Mouse (Mus musculus) urinary bladder, postnatal 25 days (tissue): ENCODE measurements around the gene Fbxo36.

ENCODE experiments used
- DNase-seq: peaks from one replicate; pipeline ENCODE4 v3.0.0; 2022; ENCODE audit warnings: low spot score

Fbxo36 gene

DNA sequence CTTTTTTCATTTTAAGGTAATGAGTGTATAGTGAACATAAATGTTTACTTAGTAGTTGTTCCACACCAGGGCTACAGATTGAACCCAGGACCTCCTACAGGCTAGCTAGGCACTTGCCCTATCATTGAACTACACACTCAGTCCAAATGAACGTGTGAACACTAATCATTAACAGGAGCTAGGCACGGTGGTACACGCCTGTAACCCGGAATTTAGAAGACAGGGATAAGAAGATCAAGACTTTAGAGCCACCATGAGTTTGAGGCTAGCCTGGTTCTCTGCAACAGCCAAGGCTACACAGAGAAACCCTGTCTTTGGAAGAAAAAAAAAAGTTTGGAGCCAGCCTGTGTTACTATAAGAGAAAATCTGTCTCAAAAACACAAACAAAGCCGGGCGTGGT is 20.0 kb downstream of the Fbxo36 start:
- DNase-seq, result no peak

DNA sequence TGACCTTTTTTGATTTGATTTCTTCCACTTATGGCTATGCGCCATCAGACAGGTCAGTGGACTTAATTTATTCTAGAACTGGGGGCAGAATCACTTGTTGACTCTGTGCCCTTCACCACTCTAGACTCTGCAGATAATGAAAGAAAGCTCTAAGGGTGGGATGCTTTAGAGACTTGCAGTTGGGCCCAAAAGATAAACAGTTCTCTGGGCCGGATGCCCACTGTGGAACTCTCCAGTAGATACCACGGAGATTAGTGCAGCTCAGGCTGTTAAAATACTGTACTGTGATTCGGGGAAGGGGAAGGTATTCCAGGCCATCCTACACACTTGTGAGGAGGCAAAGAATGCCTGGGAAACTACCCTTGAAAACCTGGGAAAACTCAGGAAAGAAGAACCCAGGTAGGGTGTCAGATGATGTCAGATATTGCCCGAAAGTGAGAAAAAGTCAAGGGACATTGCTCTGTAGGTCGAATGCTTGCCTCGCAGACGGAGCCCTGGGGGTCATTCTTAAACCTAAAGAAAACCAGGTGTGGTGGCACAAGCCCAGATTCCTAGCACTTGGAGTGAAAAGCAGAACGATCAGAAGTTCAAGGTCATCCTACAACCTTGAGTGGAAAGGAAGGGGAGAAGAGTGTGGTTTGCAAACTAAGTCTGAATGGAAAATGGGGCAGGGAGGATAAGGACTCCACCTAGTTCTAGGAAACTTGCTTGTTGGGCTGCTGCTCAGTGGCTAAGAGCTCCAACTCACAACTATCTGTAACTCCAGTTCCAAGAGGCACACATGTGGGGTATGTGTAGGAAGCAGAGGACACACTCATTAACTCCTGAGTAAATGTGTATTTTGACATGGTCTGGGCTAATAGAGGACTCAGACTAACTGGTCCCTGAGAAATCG is 21.0 kb downstream of the Fbxo36 start:
- no peak for DNase-seq

DNA sequence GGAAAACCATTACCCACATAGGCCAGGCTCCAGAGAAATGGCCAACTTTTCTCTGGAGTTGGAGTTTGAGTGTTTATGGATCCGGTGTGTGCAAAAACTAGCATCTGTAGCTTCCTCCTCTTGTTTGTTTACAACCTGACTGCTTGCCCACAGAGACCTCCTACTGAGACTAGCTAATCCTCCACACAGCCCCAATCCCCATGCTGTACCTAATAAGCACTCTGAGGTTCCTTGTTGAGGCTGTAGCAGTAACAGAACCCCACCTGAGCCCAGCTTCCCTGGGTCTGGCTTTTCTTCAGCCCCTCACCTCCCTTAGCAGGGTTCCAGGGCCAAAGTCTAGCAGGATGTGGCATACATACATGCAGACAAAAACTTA is 21.6 kb downstream of the Fbxo36 start:
- no peak for DNase-seq

GRCm38 (mm10) chr1:84864645-84865044 is 25.0 kb downstream of the Fbxo36 start:
- no peak for DNase-seq

DNA sequence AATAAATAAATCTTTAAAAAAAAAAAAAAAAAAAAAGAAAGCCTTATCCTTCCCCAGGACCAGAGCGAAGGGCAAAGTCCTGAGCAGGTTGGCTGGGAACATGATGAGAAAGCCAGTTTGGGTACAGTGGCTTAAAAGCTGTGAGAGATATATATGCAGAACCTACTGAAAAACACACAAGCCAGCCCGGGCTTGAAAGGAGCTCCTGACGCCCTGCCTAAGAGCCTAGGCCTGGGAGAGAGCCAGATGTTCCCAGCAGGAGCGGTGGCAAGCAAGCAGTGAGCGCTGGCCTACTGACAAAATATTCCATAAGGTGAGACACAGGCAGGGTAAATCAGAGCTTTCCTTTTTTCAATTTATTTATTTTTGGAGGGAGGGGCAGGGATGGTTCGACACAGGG is 26.6 kb downstream of the Fbxo36 start:
- no peak for DNase-seq

- no peak for DNase-seq
Measured at GRCm38 (mm10) chr1:84866706-84867230, 27.1 kb downstream of the Fbxo36 start.

GRCm38 (mm10) chr1:84868311-84868710 is 28.7 kb downstream of the Fbxo36 start:
- no peak for DNase-seq

DNA sequence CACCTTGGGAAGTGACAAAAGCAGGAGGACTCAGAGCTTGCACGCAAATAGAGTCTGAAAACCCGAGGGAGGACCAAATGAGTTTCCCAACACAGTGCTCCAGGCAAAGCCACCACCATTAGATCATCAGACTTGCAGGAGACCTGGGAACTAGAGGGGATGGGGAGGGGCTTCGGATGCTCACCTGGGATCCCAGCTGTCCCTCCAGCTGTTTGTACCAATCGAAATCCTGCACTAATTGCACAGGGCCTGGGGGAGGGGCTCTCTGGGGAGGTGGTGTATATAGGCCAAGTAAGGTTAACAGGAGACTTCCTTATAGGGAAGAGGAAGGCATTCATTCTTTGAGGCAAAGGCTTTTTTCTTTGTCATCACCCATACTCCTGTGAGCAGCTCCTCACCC is 29.2 kb downstream of the Fbxo36 start:
- DNase-seq, result no peak

DNA sequence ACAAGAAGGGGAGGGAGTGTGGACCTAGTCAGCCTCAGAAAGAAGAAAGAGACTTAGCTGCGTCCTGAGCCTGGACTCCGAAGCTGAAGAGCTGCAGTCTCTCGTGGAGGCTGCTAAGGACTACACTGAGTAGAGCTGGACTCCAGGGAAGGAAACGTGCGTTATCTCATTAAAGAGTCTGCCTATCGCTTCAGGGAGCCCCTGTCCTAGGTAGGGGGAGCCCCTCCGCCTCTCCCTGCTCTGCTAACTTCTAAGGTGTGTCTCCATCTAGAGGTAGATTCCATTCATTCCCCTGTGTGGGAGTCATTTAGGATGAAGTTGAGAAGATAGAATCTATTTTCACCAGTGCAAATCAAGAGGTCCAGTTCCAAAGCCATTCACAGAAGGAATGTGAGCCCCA is 29.9 kb downstream of the Fbxo36 start:
- no peak for DNase-seq

GRCm38 (mm10) chr1:84871131-84871530 is 31.5 kb downstream of the Fbxo36 start:
- DNase-seq, result no peak

GRCm38 (mm10) chr1:84872105-84872504 is 32.5 kb downstream of the Fbxo36 start:
- DNase-seq, result no peak

DNA sequence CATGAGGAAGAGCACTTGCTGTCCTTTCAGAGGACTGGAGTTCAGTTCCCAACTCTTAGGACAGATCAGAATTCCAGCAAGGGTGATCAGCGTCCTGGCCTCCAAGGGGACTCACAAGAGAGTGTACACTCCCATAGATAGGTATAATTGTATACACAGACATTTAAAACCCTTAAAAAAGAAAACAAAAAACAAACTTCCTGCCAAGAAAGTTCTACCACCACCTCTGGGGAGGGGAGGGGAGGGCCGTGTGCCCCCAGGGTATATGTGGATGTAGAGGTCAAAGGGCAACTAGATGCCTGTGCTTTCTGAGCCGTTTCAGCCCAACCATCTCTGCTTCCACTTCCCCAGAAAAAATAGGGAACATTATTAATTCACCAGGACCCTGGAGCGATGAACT is 33.3 kb downstream of the Fbxo36 start:
- DNase-seq, result no peak

- DNase-seq, result no peak
Measured at GRCm38 (mm10) chr1:84877590-84877989, 37.9 kb downstream of the Fbxo36 start.

DNA sequence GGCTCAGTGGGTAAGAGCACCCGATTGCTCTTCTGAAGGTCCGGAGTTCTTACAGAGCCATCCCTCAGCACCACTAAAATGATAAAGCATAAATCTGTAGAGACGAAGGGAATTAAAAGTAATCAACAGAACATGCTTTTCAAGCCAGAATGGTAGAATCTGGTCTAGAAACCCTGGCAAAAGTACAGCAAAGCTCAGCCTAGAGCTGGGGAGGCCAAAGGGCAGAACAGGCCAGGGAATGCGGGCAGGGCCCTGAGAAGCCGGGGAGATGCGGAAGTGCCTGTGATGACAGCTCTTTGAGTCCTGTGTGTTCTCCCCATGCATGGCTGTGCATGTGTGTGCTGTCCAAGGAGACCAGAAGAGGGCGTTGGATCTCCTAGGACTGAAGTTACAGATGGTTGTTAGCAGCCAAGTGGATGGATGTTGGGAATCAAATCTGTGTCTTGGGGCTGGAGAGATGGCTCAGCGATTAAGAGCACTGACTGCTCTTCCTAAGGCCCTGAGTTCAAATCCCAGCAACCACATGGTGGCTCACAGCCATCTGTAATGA is 40.0 kb downstream of the Fbxo36 start:
- DNase-seq, result no peak

GRCm38 (mm10) chr1:84881248-84882065 is 41.8 kb downstream of the Fbxo36 start:
- DNase-seq, result no peak

GRCm38 (mm10) chr1:84882066-84882532 is 42.5 kb downstream of the Fbxo36 start:
- DNase-seq, result no peak

DNA sequence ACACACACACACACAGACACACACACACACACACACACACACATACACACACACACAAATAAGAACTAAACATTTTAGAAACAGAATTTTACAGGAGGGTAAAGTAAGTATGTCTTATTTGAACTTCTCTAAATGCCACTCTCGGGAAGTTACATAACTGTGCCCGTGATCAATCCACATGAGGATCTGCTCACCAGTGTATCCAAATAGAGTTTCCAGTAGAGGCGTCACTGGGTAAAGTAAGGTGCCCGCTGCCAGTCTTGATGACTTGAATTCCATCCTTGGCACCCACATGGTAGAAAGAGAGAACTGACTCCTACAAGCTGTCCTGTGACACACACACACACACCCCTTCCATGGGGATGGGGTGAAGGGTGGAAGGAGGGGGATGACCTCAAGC is 43.3 kb downstream of the Fbxo36 start:
- no peak for DNase-seq

- DNase-seq, result no peak
Measured at GRCm38 (mm10) chr1:84883889-84884288, 44.2 kb downstream of the Fbxo36 start.

DNA sequence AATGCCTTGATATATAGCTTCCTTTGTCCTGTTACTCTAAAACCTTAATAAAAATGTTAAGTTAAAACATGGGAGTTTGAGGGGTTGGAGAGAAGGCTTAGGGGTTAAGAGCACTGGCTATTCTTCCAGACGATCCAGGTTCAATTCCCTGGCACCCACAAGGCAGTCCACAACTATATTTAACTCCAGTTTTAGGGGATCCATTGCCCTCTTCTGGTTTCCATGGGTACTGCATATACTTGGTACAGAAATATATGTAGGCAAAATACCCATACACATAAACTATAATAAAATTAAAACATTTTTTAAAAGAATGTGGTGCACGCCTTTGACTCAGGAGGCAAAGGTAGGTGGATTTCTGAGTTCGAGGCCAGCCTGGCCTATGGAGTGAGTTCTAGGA is 45.5 kb downstream of the Fbxo36 start:
- DNase-seq, result no peak

DNA sequence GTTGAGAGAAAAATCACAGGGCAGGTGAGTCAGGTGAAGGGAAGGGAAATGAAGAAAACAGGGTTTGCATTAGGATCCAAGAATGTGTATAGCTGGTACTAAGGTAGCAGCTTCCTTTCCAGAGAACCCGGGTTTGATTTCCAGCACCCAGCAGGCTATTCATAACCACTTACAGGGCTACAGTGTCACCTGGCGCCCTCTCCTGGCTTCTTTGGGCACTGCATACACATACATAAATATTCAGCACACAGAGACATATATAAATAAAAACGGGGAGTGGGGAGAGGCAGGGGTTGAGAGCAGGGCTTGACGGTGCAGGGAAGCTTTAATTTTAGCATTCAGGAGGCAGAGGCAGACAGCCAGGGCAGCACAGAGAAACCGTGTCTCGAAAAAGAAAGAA is 46.3 kb downstream of the Fbxo36 start:
- no peak for DNase-seq

GRCm38 (mm10) chr1:84889330-84890004 is 49.8 kb downstream of the Fbxo36 start:
- no peak for DNase-seq

DNA sequence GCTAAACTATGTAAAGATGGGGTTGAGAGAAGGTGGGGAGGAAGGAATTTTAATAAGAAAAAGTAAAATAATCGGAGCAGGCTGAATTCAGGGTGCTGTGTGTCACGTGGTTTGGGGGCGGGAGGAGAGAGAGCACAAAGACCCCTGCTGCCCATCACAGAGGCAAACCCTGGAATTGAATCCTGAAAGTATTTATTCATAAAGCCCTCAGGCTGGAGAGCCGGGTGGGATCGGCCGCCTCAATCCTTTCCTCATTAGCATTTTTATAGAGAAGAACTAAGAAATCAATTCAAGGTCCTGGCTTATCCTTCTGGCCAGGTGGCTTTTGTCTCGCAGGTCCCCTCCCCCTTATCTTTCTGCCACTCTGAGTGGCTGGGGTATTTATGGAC is 50.4 kb downstream of the Fbxo36 start:
- no peak for DNase-seq
